9 mouse cellular contexts compared by ENCODE assay signal in the genomic region with DNA sequence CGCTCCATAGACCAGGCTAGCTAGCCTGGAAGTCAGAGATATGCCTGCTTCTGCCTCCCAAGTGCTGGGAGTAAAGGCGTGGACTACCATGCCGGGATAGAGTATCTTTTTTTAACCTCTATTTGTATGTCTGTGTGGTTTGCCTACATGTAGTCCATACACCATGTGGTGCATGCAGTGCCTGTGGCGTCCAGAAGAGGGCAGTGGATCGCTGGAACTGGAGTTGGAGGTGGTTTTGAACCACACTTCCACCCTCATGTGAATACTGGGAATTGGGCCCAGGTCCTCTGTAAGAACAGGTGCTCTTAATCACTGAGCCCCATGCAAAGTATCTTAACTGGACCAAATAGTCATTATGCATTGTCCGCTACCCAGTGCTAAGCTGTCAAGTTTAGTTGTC.
A peak's percentile ranks its signal among the peaks of the same experiment; 100 is the strongest.
DNase-seq lines count a peak whose midpoint lies in the region; ATAC-seq and TF ChIP-seq lines count a peak whose summit lies in the region.
"Had no signal": no experiment of that assay in that cellular context is flagged by ENCODE, and none has a peak within 500 bp of the region (broad histone marks: within the 10 kb centered on the region; RNA-seq: fewer than 3 reads in every experiment).

No protein-coding gene starts in this region.

- H3K9ac ChIP-seq in kidney, embryonic 16.5 days (replicated peaks; ENCODE audit: low read length), result no peak overlapping the region
- H3K9ac ChIP-seq: embryonic facial prominence, embryonic 15.5 days; limb, embryonic 15.5 days had no signal

- no peaks in the 10 kb centered on the region for H3K4me1 ChIP-seq in kidney, adult 2 months (ENCODE audit: control insufficient read depth, insufficient read depth, low read length)
- peaks cover 9% of the 10 kb centered on the region; the same call in 1 of the 2 replicates for H3K4me1 ChIP-seq in kidney, embryonic 16.5 days (ENCODE audit: insufficient read depth, low read length)

- TF ChIP-seq CTCF in kidney, adult 2 months (conservative IDR thresholded peaks at IDR 0.05; ENCODE audit: insufficient read depth, insufficient read length, low read depth, low read length), result peak; percentile 69

- no peak for ATAC-seq in kidney, embryonic 16.5 days (ENCODE audit: low FRiP score, low TSS enrichment)

- H3K9me3 ChIP-seq in kidney, embryonic 16.5 days (ENCODE audit: low read length), result no peaks in the 10 kb centered on the region
- H3K9me3 ChIP-seq: embryonic facial prominence, embryonic 15.5 days; limb, embryonic 15.5 days had no signal

- no peaks in the 10 kb centered on the region for H3K36me3 ChIP-seq in kidney, adult 2 months (ENCODE audit: control insufficient read depth, insufficient read depth, low read length)
- H3K36me3 ChIP-seq in kidney, embryonic 16.5 days (ENCODE audit: insufficient read depth, low read length), result no peaks in the 10 kb centered on the region
- H3K36me3 ChIP-seq: embryonic facial prominence, embryonic 15.5 days; limb, embryonic 15.5 days had no signal

- 79% methylated on average over 6 of the region's 6 CpGs for WGBS in kidney, adult 2 months
- WGBS in kidney, embryonic 16.5 days, result 62% methylated on average over 6 of the region's 6 CpGs

- DNase-seq in kidney, adult 2 months, result peak; percentile 33
- peak; percentile 56 for DNase-seq in ES-CJ7 (ENCODE audit: low read depth, low spot score)
- DNase-seq in c-Kit-negative CD71-positive TER-119-positive erythroid progenitor cells, embryonic 14.5 days (ENCODE audit: low read depth, low spot score), result peak; percentile 1
- DNase-seq in naive thymus-derived CD4-positive, alpha-beta T cell, adult 2 months (ENCODE audit: low read depth), result peak; percentile 63
- DNase-seq in left cerebral cortex, postnatal 25 days (ENCODE audit: low spot score in 2 of 2), result no peak
- DNase-seq in frontal cortex, postnatal 10 days (ENCODE audit: low spot score in 2 of 2), result no peak

- no peak for TF ChIP-seq POLR2A in kidney, adult 2 months (IDR thresholded peaks at IDR 0.05; ENCODE audit: low read depth, low read length)

- no peak overlapping the region for H3K4me3 ChIP-seq in kidney, adult 2 months (ENCODE audit: insufficient read depth, low read depth, low read length)
- H3K4me3 ChIP-seq in kidney, embryonic 16.5 days (ENCODE audit: low read length), result no peak overlapping the region
- H3K4me3 ChIP-seq: embryonic facial prominence, embryonic 15.5 days; limb, embryonic 15.5 days had no signal

- no peak overlapping the region for H3K27ac ChIP-seq in kidney, adult 2 months (ENCODE audit: insufficient read depth, low read depth, low read length)
- no peak overlapping the region for H3K27ac ChIP-seq in kidney, embryonic 16.5 days (ENCODE audit: low read length)
- H3K27ac ChIP-seq: embryonic facial prominence, embryonic 15.5 days; limb, embryonic 15.5 days had no signal

- H3K4me2 ChIP-seq in kidney, embryonic 16.5 days (replicated peaks; ENCODE audit: low read depth, low read length), result no peak overlapping the region
- H3K4me2 ChIP-seq: embryonic facial prominence, embryonic 15.5 days; limb, embryonic 15.5 days had no signal

- intact Hi-C loops in left cerebral cortex, postnatal 25 days (cut with DNase I), result loop anchor here (5.0 to 10.0 kb wide), 3 partner anchors 168 to 501 kb away; no protein-coding TSS in a partner anchor

- no peaks in the 10 kb centered on the region for H3K27me3 ChIP-seq in kidney, adult 2 months (replicated peaks; ENCODE audit: control insufficient read depth, insufficient read depth, low read length)
- H3K27me3 ChIP-seq in kidney, embryonic 16.5 days (ENCODE audit: insufficient read depth, low read length), result peaks cover 13% of the 10 kb centered on the region; the same call in 1 of the 2 replicates

Comparison
In these comparisons a context has a peak if more than half of its experiments do, and no peak if none do; other contexts are left out.
1. DNase-seq: peak in kidney, adult 2 months (single experiment), ES-CJ7 (single experiment), c-Kit-negative CD71-positive TER-119-positive erythroid progenitor cells, embryonic 14.5 days (single experiment) and naive thymus-derived CD4-positive, alpha-beta T cell, adult 2 months (single experiment); none in left cerebral cortex, postnatal 25 days (0 of 2) and frontal cortex, postnatal 10 days (0 of 2).